Mouse (Mus musculus): ENCODE measurements at regions not wholly inside any gene's neighbourhood (a gene's known extent, or its start where the extent isn't known, plus 50 kb on each side); places are given as distances from the start of the nearest gene placed in this dataset.

DNA sequence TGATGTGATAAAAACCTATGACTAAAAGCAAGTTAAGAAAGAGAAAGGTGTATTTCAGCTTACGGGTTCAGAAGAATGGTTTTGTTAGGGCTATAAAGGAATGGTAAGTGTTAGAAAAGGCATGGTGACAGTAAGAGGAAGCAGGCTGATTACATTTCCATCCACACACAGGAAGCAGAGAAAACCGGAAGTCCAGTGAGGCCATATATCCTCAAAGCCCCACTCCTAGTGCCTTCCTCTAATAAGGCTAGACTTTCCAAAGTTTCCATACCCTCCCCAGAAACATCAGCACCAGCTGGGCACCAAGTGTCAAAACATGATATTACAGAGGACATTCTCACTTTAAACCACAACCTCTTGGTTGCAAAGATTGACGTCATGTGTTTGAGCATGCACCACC is 316.3 kb downstream of the Klf5 start:
- no peak for DNase-seq (ENCODE audit: low read depth, low spot score)

DNA sequence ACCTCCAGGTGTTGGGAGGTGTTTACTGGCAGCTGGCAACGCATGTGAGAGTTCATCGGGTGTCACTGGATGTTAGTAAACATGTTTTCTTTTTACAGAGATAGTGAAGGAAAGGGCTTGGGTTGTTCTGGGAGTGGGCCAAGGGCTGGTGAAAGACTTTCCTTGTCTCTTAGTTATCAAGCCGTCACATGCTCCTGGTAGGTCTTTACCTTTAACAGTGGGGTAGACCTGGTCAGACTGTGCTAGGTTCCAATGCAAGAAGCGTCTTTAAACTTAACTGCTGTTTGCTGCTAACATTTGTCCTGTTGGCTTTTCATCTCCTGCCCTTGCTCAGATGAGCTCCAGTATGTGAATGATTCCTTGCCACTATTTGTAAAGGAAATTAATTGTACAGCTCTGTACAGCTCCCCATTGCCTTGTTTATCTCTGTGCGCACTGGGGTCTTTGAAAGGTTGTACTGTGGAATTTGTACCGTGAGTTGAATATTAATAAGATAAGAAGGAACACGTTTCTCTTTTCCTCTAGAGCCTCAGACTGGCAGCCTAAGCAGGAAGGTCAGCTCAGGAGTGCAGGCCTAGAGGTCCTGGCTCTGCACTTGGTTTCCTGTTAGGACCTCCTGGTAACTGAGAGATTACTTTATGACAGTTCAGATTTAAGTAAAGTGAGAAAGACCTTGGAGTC is 318.3 kb downstream of the Klf5 start:
- no peak for DNase-seq (ENCODE audit: low read depth, low spot score)

DNA sequence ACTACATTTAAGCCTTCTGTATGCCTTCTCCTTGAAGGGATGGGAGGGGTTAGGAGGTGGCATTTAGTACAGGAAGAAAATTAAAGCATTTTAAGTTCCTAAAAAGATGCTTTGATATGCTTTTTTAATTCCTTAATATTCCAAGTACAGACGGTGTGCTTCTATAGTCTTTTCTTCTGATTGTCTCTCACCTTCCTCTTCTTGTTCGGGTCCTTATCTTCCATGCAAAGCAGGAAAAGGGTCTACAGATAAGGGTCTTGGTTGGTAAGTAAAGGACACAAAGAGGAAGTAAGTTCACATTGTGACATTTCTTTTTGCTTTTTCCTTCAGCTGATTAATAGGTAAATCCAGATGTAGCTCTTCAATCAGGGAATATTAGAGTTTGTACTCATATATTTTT is 318.9 kb downstream of the Klf5 start:
- DNase-seq (ENCODE audit: low read depth, low spot score): no peak

DNA sequence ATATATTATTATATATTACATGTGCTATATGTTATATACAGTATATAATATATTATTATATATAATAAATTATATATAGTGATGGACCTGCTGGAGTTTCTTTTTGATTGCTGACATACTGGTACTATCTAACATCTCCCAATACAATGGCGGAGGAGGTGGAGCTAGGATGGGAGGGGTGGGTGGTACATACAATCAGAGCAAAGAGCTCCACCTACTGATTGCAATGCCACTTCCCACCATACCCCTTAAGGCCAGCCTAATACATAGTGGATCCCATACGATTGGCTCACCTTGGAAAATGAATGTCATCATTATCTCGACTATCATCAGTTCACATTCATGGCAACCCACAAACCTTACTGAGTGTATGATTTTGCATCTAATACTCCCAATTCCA is 323.0 kb downstream of the Klf5 start:
- DNase-seq (ENCODE audit: low read depth, low spot score): peak; percentile 64

DNA sequence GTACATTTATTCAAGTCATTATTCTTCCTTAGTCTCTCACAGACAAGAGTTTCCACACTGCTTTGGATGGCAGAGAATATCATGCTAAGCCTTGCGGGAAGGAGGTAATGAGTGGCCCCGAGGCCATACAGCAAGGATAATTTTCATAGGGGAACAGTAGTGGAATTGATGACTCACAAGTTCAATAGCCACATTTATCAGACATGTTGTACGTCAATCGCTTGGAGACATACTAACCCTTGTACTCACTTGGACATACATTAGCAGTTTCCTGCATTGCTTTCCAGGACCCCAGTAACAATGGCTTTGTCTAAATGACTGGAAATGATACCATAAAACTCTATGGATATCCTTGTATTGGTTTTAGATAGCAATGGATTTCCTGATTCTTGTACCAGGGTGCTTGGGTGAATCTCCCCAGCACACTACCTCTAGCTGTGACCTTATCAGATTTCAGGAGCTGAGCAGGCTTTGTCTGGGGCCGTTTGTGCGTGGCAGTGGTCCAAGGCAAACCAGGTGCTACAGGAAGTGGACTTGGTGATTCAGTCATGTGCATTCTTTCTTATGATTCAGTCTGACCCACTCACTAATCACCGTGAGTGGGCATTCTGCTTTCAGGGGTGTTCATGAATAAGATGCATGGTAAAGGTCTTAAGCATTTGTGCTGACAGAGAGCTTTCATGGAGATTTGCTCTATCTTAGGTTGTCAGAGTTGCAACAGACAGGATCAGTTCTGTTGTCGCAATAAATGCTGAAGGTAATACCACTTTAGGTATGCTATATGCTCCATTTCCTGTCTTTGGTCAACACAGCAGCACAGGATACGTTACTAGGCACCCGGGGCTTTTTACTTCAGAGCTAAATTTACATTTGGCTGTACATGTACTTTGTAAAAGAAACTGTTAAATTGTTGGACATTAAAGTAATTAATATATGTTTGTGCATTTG is 326.2 kb downstream of the Klf5 start:
- no peak for DNase-seq (ENCODE audit: low read depth, low spot score)

DNA sequence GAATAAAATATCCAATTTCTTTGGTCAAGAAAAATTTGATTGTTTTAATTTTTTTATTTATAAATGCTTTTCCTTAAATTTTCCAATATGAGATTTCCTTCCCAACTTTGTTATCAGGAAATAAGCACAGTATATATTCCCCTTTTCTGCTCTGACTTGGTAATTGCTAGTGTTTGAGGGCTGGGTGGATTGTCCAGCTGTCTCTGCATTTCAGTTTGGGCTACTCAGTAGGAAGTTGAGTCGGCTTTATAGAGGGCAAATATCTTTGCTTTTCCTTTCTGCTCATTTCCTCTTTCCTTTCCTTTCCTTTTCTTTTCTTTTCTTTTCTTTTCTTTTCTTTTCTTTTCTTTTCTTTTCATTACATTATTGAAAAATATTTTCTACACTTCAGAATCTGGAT is 329.1 kb downstream of the Klf5 start:
- no peak for DNase-seq (ENCODE audit: low read depth, low spot score)

DNA sequence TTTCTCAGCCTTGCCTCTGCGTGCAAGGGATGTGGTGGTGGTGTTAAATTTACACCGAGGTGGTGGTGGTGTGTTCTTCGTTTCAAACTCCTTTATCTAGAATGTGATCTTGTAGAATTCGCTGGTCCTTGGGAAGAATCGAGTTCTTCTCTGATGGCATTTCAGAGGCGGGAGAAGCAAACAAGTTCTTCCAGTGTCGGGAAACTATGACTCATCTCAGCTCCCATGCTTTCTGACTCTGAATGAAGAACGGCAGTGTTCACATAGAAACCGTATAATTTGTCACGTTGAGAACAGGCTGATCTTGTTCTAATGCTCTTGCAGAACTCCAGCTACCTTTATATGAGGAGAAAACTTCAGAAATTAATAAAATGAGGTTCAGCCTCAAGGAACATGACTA is 332.6 kb downstream of the Klf5 start:
- DNase-seq (ENCODE audit: low read depth, low spot score): no peak

DNA sequence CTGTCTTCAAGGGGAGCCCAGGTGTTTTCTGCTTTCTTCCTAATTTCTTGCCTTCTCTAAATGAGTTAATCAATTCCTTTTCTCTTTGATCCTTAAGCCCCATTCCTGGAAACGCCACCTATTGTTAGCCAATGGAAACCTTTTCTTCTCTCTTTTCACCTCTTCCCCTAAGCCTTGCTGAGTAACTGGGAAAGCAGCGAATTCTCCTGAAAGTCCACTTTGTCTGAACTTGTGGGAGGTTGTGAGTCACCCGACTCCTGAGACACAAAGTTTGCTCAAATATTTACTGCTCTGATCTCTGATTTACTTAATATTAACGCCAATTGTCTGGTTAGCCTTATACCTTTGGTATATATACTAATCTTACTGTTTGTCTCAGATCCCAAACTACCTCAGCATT is 334.0 kb downstream of the Klf5 start:
- peak; percentile 7 for DNase-seq (ENCODE audit: low read depth, low spot score)

DNA sequence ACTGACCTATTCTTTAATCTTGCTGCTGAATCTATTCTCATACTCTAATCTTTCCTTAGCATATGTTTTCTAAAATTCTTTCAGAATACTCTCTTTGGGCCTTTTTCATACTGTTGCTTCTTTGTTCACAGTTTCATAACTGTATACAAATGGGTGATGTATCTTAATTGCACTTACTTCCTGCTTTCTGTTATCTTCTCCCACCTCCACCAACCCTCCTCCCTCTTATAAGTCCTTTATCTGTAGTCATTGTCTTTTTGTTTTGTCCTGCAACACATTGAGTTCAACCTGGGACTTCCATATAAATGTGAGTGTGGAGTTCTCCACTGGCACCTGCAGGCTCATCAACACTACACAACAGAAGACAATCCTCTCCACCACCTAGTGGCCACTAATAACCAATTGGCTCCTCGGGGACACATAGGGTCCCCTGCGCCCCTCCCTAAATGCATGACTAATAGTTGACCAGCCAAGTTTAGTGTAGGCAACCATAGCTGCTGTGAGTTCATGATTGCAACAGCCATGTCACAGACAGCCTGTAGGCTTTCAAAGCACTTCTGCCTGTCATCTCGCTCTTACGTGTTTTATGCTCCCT is 337.2 kb downstream of the Klf5 start:
- DNase-seq (ENCODE audit: low read depth, low spot score): no peak

DNA sequence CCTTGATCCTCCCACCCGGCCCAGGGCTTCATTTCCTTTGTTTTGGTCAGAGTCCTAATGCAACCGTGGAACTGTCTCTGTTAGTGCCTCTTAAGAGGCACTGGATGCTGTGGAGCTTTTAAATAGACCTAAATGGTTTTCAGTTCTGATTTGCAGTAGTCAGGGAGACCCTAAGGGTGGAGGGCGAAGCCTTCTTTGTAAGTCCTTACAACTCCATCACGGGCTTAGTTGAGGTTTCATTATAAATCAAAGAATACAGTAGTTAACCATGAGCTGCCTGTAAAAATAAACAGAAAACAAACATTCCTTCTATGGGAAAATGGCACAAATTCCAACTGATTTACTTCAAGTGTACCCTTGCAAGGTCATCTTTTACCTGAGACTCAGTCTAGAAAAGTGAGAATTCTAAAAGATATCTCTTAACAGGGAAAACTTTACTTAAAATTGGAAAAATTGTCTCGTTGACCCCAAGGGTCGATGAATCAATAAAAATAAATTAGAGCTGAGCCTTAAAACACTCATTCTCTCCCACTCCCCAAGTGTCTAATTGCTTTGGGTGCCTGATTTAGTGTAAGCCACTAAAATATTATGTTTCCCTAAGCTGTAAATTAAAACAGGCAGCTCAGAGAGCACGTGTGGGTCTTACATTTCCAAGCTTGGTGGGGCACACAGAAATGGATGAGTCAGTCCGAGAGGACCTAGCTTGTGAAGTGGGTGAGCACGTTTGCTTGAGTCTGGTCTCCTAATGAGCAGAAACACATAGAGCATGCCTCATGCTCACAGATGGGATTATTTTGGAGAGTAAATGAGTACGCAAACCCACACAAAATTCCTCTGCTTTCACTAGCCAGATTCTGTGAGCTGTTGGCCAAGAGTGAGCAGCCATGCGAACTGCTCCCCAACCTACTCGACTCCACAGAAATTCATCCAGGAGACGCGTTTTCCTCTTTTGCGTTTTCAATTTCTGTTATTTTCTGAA is 343.3 kb downstream of the Klf5 start:
- no peak for DNase-seq (ENCODE audit: low read depth, low spot score)

DNA sequence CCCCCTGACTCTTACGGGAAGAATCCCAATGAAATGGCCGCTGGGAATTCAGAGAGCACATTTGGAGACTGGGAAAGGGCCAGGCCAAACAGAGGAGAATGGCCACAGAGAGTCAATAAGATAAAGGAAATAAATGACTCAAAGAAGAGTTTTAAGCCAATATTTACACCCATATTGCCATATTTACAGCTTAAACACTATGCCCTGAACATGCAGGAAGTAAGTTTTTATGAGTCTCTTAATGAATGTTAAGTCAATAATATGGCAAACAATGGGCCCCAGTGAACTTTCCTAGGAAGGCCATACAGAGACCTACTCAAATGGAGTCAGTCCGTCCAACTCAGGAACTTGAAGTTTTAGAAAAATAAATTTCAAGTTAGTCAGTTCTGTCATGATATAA is 347.8 kb downstream of the Klf5 start:
- DNase-seq (ENCODE audit: low read depth, low spot score): no peak

DNA sequence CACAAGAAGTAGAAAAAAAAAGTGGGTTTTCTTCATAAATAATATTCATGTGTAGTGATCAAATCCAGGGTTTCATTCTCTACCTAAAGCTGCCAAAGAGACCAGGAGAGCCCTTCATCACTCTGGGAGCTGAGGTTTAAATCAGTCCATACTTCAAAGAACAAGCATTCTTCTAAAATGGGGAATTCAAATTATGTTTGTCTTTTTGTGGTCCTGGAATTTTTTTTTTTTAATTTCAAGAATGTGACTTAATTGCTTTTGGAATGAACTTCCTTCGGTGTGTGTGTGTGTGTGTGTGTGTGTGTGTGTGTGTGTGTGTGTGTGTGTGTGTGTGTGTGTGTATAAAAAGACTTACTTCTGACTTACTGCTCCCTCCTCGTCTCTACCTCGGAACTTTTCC is 375.9 kb downstream of the Klf5 start:
- DNase-seq (ENCODE audit: low read depth, low spot score): no peak

DNA sequence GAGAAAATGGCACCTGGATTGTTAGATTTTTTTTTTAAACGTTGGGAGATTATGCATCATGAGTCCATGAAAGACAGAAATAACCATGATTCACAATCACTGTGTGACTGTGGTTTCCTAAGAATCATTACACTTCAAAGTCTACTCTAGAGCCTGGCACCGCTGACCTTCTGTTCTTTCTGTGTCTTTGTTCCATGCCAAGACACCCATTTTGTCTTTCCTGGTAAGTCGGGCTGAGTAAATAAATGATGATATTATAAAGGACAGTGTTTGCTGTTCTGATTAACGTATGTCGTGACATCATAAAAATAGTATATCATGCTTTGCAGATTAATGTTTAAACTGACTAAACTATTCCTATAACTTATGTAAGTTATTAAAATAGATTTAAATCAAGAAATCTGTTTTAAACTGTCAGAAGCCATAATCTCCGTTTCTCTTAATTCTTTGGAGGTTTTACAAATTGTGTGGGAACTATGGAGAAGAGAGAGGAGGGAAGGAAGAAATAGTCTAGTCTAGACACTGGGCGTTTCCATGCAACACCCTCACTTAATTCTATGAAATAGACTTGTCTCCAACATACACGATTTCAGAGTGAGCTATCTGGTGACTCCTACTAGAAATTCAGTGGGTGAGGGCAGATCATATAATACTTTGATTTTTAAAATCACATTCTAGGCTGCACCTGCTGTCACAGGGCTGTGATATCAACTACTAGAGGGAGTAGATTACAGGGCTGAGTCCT is 388.7 kb downstream of the Klf5 start:
- no peak for DNase-seq (ENCODE audit: low read depth, low spot score)

DNA sequence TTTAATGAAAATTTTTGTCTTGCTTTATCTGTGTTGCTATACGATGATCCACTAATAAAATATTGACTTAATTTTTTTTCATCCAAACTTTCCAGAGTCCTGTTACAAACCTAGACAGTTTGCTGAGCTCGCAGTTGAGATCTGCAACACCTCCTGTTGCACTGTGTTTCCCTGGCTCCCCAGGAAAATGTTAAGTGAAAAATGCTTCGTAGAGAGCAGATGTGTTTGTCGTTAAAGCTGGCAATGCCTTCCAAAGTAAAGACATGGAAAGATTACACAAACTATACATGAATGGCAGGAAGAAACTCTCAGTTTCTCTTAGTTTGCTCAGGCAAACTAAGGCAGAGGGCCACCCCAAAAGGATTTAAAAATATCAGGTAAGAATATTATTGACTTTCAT is 389.9 kb downstream of the Klf5 start:
- DNase-seq (ENCODE audit: low read depth, low spot score): no peak

DNA sequence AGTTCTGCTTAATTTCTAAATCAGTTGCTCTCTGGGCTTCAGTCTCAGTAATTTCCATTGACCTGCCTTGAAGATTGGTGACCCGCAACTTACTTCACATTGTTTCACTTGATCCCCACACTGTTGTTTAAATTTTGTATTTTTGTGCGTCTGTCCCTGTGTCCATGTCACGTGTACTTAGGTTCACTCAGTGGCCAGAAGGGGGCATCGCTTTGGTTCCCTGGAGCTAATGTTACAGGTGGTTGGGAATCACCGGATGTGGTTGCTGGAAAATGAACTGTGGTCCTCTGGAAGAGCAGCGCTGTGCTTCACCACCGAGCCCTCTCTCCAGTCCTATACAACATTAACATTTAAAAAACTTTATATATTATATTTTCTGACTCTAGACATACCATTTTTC is 397.8 kb downstream of the Klf5 start:
- peak; percentile 31 for DNase-seq (ENCODE audit: low read depth, low spot score)

DNA sequence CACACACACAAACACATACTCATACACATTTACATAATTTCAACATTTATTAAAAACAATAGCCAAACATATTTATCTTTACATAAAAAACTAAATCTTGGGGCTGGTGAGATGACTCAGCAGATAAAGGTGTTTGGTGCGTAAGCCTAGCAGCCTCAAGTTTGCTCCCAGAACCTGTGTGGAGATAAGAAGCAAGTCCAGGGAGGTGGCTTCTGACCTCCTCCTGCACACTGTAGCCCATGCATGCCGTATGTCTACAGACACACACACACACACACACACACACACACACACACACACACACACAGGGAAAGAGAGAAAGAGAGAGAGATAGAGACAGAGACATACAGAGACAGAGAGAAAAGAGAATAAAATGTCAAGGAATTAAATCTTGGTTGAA is 401.1 kb downstream of the Klf5 start:
- no peak for DNase-seq (ENCODE audit: low read depth, low spot score)

DNA sequence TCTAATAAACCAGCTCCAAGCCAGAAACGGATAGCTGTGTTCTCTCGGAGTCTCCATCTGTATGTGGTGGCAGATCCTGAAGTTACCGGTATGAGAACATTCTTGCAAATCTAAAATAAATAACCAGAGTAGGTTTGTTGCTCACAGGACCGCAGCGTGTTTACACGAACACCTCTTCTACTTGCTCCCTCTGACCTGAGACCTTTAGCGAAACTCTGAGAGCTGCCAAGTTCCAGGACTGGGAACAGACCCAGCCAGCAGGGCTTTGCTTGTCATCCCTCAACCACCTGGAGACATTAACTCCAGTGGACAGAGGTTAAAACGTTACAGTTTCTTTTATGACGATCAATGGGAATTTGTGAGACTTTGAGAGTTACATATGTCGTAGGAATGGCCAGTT is 407.5 kb downstream of the Klf5 start:
- DNase-seq (ENCODE audit: low read depth, low spot score): no peak

DNA sequence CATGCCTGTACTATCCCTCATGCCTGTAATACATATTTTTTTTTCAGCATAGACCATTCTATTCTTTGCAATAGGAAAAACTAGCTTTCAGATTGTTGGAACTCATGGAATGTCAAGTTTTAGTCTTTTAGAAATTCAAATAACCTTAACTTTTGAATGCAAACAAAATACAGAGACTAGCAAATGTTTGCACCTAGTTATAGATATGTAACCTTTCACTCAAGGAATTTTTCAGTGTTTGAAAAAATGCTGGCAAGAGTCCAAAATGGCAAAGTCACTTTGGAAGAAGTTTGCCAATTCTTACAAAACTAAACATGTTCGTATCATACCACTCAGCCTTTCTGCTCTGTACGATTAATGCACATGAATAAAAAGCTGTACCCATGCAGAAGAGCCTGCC is 409.6 kb downstream of the Klf5 start:
- DNase-seq (ENCODE audit: low read depth, low spot score): no peak

DNA sequence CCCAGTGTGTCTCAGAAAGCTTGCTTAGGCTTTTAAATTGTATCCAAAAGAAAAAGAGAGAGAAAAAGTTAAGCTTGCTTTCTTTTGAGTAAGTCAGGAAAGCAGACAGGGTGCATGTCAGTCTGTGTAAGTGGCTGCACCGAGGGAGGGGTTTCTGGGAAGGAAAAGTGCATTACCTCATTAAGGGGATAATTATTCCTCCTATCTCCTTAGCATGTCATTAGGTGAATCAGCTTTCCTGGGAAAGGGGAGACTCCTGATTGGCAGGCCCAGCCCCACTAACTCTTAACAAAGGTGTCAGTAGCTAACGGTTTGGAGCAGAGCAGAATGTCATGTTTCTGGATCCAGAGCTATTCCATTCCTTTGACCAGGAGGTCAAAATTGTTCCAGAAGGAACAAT is 411.3 kb downstream of the Klf5 start:
- DNase-seq (ENCODE audit: low read depth, low spot score): no peak

DNA sequence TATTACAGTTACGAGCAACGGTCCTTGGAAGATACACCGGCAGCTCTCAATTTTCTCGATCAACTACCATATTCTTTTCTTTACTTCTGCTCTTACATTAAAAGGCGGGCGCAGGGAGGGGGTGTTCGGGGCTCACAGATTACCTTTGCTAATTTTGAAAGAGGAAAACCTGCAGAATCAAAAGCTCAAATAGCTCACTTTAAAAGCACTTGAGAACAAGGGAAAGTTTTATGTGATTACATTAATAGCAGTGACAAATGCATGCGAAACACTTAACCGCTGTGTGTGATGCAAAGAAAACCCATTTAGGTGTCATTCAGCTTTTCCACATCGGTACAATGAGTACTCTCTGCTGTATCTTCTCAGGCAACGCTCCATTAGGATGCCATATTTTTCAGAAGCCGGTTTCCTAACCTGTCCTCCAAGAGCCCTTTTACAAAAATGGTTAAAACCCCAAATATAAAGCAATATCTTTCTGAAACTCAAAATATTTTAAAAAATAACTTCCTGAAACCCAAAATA is 412.2 kb downstream of the Klf5 start:
- peak; percentile 7 for DNase-seq (ENCODE audit: low read depth, low spot score)

DNA sequence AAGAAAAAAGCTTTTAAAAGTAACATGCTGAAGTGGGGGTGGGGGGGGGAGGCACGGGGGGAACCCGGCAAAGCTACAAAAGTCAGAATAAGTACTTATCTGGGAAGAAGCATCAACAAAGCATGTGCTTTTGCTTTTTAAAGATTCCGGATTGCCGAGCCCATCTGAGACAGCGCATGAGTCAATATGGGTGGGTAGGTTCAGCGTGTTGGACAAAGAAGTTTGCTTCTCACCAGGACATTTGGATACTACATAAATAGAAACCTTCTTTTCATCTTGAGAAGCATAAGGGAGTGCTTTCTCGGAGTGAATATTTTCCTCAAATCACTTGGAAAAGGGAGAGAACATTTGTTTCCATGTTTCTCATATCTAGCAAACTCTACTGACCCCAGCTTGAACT is 414.1 kb downstream of the Klf5 start:
- no peak for DNase-seq (ENCODE audit: low read depth, low spot score)
